Mouse (Mus musculus) testis, adult 2 months (tissue): ENCODE data around the gene Specc1.

Experiments
- CTCF ChIP-seq: fragments of 200-500 bp; IDR thresholded peaks from 2 replicates; pipeline ENCODE4 v1.5.1; 2012; ENCODE audit warnings: low read depth, mild to moderate bottlenecking, inconsistent platforms, low read length, moderate library complexity; ENCODE audit not compliant: control insufficient read depth, insufficient read depth, insufficient replicate concordance
- POLR2A ChIP-seq: fragments of 200-500 bp; IDR thresholded peaks from 2 replicates; pipeline ENCODE4 v1.6.1; 2012; ENCODE audit warnings: low read depth, mild to moderate bottlenecking, inconsistent platforms, low read length, moderate library complexity; ENCODE audit not compliant: control insufficient read depth

DNA sequence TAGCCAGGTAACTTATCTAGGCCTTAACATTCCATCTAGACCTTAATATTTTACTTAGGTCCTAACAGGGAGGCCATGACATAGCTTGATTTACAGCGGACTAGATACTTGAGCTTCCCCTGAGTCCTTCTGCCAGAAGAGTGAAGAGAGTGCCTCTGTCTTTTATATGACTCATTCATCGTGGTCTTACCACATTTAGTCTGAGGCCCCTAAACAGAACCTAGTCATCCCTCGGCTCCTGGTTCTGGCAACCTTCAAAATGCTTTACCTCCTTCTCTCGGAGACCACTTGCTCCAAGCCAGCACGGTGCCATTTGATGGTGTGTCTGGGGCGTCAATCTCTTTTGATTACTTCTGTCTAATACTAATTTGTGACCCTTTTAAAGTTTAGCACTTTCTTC is 133.8 kb downstream of the Specc1 start:
- TF ChIP-seq POLR2A: no peak
- TF ChIP-seq CTCF: no peak
